Mouse (Mus musculus) c-Kit-positive CD71-negative TER-119-negative erythroid progenitor cells, embryonic 14.5 days (primary cell): ENCODE data around the gene Mettl7a1.
"Not testable (repeated sequence)": the region's sequence is repeated elsewhere in the genome, so short reads cannot be mapped to it uniquely, and the experiment has no call there.

Source experiments
- DNase-seq: peaks from one replicate; pipeline ENCODE4 v3.0.0-alpha.2; 2013; ENCODE audit warnings: low read depth

Gene Mettl7a1

GRCm38 (mm10) chr15:100345484-100345883 is 41.5 kb downstream of the Mettl7a1 start:
- DNase-seq: no peak

GRCm38 (mm10) chr15:100346761-100347160 is 42.8 kb downstream of the Mettl7a1 start:
- no peak for DNase-seq

- no peak for DNase-seq
Measured at GRCm38 (mm10) chr15:100349496-100349895, 45.6 kb downstream of the Mettl7a1 start.

- DNase-seq: no peak
Measured at GRCm38 (mm10) chr15:100351501-100352060, 47.6 kb downstream of the Mettl7a1 start.

- no peak for DNase-seq
Measured at GRCm38 (mm10) chr15:100352711-100353250, 48.8 kb downstream of the Mettl7a1 start, which contains the start of the genes Methig1 and Mettl7a2. Methig1 (plus strand) TSS chr15:100353149. Mettl7a2 (plus strand) TSS chr15:100353200.

- DNase-seq: not testable (repeated sequence)
Measured at GRCm38 (mm10) chr15:100353399-100353798, 49.5 kb downstream of the Mettl7a1 start.

- no peak for DNase-seq
Measured at GRCm38 (mm10) chr15:100355876-100356275, 51.9 kb downstream of the Mettl7a1 start.

GRCm38 (mm10) chr15:100364242-100364641 is 60.3 kb downstream of the Mettl7a1 start, which contains the start of gene Higd1c:
Higd1c (plus strand) TSS chr15:100364542.
- DNase-seq: no peak

- DNase-seq: not testable (repeated sequence)
Measured at GRCm38 (mm10) chr15:100365967-100366366, 62.0 kb downstream of the Mettl7a1 start.

- no peak for DNase-seq
Measured at GRCm38 (mm10) chr15:100367119-100367518, 63.2 kb downstream of the Mettl7a1 start.

GRCm38 (mm10) chr15:100375066-100375465 is 71.1 kb downstream of the Mettl7a1 start:
- peak; percentile 29 for DNase-seq

- DNase-seq: not testable (repeated sequence)
Measured at GRCm38 (mm10) chr15:100377847-100378505, 74.0 kb downstream of the Mettl7a1 start.
